Mouse (Mus musculus) ES-E14 (cell line): ENCODE measurements at regions not wholly inside any gene's neighbourhood (a gene's known extent, or its start where the extent isn't known, plus 50 kb on each side); places are given as distances from the start of the nearest gene placed in this dataset.

Experiments used
- DNase-seq: peaks from one replicate; pipeline ENCODE4 v3.0.0-alpha.2; 2013; ENCODE audit warnings: low read depth, low spot score
- H3K27ac ChIP-seq: 2 replicates; pipeline ENCODE4 v1.5.1; 2012; ENCODE audit warnings: low read depth, mild to moderate bottlenecking, low read length, moderate library complexity, mixed read lengths; ENCODE audit not compliant: poor library complexity, insufficient read depth, severe bottlenecking
- H3K36me3 ChIP-seq: 2 replicates; pipeline ENCODE4 v1.6.1; 2012; ENCODE audit warnings: mild to moderate bottlenecking, low read length, moderate library complexity, mixed read lengths; ENCODE audit not compliant: control insufficient read depth, poor library complexity, insufficient read depth, severe bottlenecking
- H3K4me1 ChIP-seq, 2 experiments: fragments of 150-350 bp in 1 of 2; sonication (generic) in 1 of 2; 2 replicates each; pipeline ENCODE4 v1.6.1; 2012; ENCODE audit warnings: low read length in 2 of 2, mild to moderate bottlenecking in 1 of 2, mixed read lengths in 1 of 2; ENCODE audit not compliant: control insufficient read depth in 2 of 2, insufficient read depth in 2 of 2, poor library complexity in 1 of 2
- H3K4me3 ChIP-seq, 2 experiments: fragments of 150-350 bp in 1 of 2; sonication (generic) in 1 of 2; 2 replicates each; pipeline ENCODE4 v1.5.1; 2012; ENCODE audit warnings: low read length in 2 of 2, low read depth in 1 of 2, mild to moderate bottlenecking in 1 of 2, mixed read lengths in 1 of 2; ENCODE audit not compliant: insufficient read depth in 1 of 2, poor library complexity in 1 of 2, severe bottlenecking in 1 of 2
- H3K9ac ChIP-seq: 2 replicates; pipeline ENCODE4 v1.6.1; 2012; ENCODE audit warnings: low read depth, mild to moderate bottlenecking, low read length, mixed read lengths; ENCODE audit not compliant: poor library complexity, insufficient read depth, severe bottlenecking
- H3K9me3 ChIP-seq: fragments of 150-350 bp; sonication (generic); 2 replicates; pipeline ENCODE4 v1.6.1; 2012; ENCODE audit warnings: low read depth, mild to moderate bottlenecking, low read length; ENCODE audit not compliant: control insufficient read depth, insufficient read depth
- CHD2 ChIP-seq: IDR thresholded peaks from 2 replicates; pipeline ENCODE4 v1.6.1; 2014; ENCODE audit warnings: mild to moderate bottlenecking, low read depth, low read length, inconsistent platforms
- HCFC1 ChIP-seq: IDR thresholded peaks from 2 replicates; pipeline ENCODE4 v1.6.1; 2012; ENCODE audit warnings: low read length, inconsistent platforms, borderline replicate concordance; ENCODE audit not compliant: insufficient read depth
- MAFK ChIP-seq: IDR thresholded peaks from 2 replicates; pipeline ENCODE4 v1.6.1; 2014; ENCODE audit warnings: mild to moderate bottlenecking, low read depth, low read length, inconsistent platforms; ENCODE audit not compliant: insufficient read depth
- ZC3H11A ChIP-seq: IDR thresholded peaks from 2 replicates; pipeline ENCODE4 v1.6.1; 2012; ENCODE audit warnings: low read depth, mild to moderate bottlenecking, inconsistent platforms, low read length, borderline replicate concordance
- ZNF384 ChIP-seq: IDR thresholded peaks from 2 replicates; pipeline ENCODE4 v1.6.1; 2012; ENCODE audit warnings: low read depth, low read length, inconsistent platforms
- in situ Hi-C, 2 experiments: fragments of 600-800 bp; cut with MboI; formaldehyde crosslinking; loops; one replicate each; pipeline ENCODE4 v1.15.1; 2025; ENCODE audit warnings: low sequenced_read_pairs in 2 of 2, inconsistent platforms in 1 of 2; ENCODE audit not compliant: unreplicated experiment in 2 of 2

GRCm38 (mm10) chr14:24646239-24646848 lies 159.4 kb downstream of the Rps24 start:
- H3K4me1 ChIP-seq, result no peaks in the 10 kb centered on the region; a peak in 1 of 4 replicates
- DNase-seq, result no peak
- in situ Hi-C loops, result no loop called here
- no peak overlapping the region for H3K27ac ChIP-seq
- no peaks in the 10 kb centered on the region for H3K9me3 ChIP-seq
- no peak overlapping the region for H3K4me3 ChIP-seq
- no peaks in the 10 kb centered on the region for H3K36me3 ChIP-seq
- H3K9ac ChIP-seq, result no peak overlapping the region
- TF ChIP-seq HCFC1, result no peak

- Histone ChIP-seq H3K4me3 (no peak overlapping the region), H3K27ac (no peak overlapping the region), H3K9ac (no peak overlapping the region), H3K36me3 (no peaks in the 10 kb centered on the region), H3K9me3 (no peaks in the 10 kb centered on the region), H3K4me1 (no peaks in the 10 kb centered on the region; a peak in 1 of 4 replicates)
- in situ Hi-C loops, result no loop called here
- TF ChIP-seq HCFC1 (no peak), ZNF384 (no peak), CHD2 (no peak), MAFK (no peak), ZC3H11A (no peak)
- no peak for DNase-seq
Measured at GRCm38 (mm10) chr14:24647722-24648121, 160.8 kb downstream of the Rps24 start.

- no peaks in the 10 kb centered on the region for H3K4me1 ChIP-seq
- H3K36me3 ChIP-seq, result no peaks in the 10 kb centered on the region
- in situ Hi-C loops, result no loop called here
- H3K27ac ChIP-seq, result no peak overlapping the region
- no peak for DNase-seq
- TF ChIP-seq ZC3H11A (no peak), HCFC1 (no peak), ZNF384 (no peak), CHD2 (no peak)
- H3K4me3 ChIP-seq, result no peak overlapping the region
- no peak overlapping the region for H3K9ac ChIP-seq
- no peaks in the 10 kb centered on the region for H3K9me3 ChIP-seq
Measured at GRCm38 (mm10) chr14:24650195-24650901, 163.4 kb downstream of the Rps24 start.

DNA sequence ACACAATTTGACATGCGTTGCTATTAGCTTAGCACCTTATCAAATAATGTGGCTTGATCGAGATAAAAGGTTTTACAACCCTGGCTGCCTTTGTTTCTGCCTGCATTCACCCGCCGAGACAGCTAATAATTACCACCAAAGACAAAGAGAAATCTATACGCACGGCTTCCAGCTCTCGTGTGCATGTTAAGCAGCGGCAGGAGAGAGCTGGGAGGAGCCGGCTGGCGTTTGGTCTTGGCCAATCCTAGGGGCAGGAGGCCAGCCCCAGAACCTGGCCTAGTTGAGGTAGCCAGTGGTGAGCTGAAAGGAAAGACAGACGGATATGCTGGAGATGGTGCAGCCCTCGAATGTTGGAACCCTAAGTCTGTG lies 164.0 kb downstream of the Rps24 start:
- Histone ChIP-seq H3K27ac (no peak overlapping the region), H3K36me3 (no peaks in the 10 kb centered on the region), H3K9me3 (no peaks in the 10 kb centered on the region), H3K4me3 (no peak overlapping the region), H3K4me1 (no peaks in the 10 kb centered on the region), H3K9ac (no peak overlapping the region)
- TF ChIP-seq HCFC1 (no peak), ZNF384 (no peak), ZC3H11A (no peak), CHD2 (no peak), MAFK (no peak)
- in situ Hi-C loops, result no loop called here
- DNase-seq, result no peak

- TF ChIP-seq ZNF384, result no peak
- TF ChIP-seq MAFK, result no peak
- no peak for TF ChIP-seq HCFC1
- no peak for TF ChIP-seq ZC3H11A
- no peak for TF ChIP-seq CHD2
Measured at GRCm38 (mm10) chr14:24652591-24652990, 165.7 kb downstream of the Rps24 start.

More at GRCm38 (mm10) chr14:24652591-24652990, 165.7 kb downstream of the Rps24 start:
- no peak for DNase-seq
- no peak overlapping the region for H3K4me3 ChIP-seq
- no peaks in the 10 kb centered on the region for H3K4me1 ChIP-seq
- H3K9me3 ChIP-seq, result no peaks in the 10 kb centered on the region
- in situ Hi-C loops, result no loop called here
- H3K36me3 ChIP-seq, result no peaks in the 10 kb centered on the region
- no peak overlapping the region for H3K27ac ChIP-seq
- H3K9ac ChIP-seq, result no peak overlapping the region
